Mouse (Mus musculus): Measurements from ENCODE around the gene Dlx6. TPM values are rescaled to one million over a fixed set of nuclear protein-coding genes. Genes with fewer than 3 reads are reported as not detected.

The Dlx6 gene
- polyA plus RNA-seq, 1 experiment from 2014 or later, result 3.6 TPM

DNA sequence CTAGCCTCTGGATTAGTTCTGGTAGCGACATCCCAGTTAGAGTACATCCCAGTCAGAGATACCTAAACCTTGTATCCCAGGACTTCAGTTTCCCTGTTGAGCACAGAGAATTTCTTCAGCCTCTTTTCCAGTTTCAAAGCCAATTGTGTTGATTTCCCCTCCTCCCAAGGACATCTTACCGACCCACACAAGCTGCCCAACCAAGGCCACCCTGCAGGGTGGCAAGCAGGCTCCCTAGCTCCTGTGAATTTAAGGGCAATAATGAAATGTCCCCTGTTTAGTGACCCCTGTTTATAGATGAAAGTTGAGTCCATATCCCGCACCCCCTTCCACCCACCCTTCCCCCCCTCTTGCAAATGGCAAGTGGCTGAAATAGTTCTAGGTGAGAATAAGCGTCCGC lies 9.7 kb downstream of the Dlx6 start:
- Histone ChIP-seq H3K27me3 (replicated peaks) (peaks cover 92% of the 10 kb centered on the region), H3K4me1 (no peaks in the 10 kb centered on the region), H3K9ac (no peak overlapping the region), H3K27ac (no peak overlapping the region), H3K9me3 (no peaks in the 10 kb centered on the region), H3K36me3 (replicated peaks) (no peaks in the 10 kb centered on the region), H3K4me3 (no peak overlapping the region), H3K4me2 (no peak overlapping the region)
- no peak for ATAC-seq (replicated peaks)
- 2% methylated on average over 5 of the region's 5 CpGs for WGBS

GRCm38 (mm10) chr6:6873476-6874072 lies 10.4 kb downstream of the Dlx6 start:
- H3K9ac ChIP-seq, result no peak overlapping the region
- H3K4me3 ChIP-seq, result no peak overlapping the region
- no peak for ATAC-seq (replicated peaks)
- H3K4me2 ChIP-seq, result peak overlapping the region; percentile 24; the same call in 1 of the 2 replicates
- no peaks in the 10 kb centered on the region for H3K9me3 ChIP-seq
- under 1% methylated on average over 19 of the region's 19 CpGs for WGBS
- H3K36me3 ChIP-seq (replicated peaks), result no peaks in the 10 kb centered on the region
- peaks cover 93% of the 10 kb centered on the region for H3K27me3 ChIP-seq (replicated peaks)
- no peaks in the 10 kb centered on the region for H3K4me1 ChIP-seq
- no peak overlapping the region; the same call in 1 of the 2 replicates for H3K27ac ChIP-seq

- Histone ChIP-seq H3K4me1 (no peaks in the 10 kb centered on the region), H3K36me3 (replicated peaks) (no peaks in the 10 kb centered on the region), H3K27ac (peak overlapping the region; percentile 59; the same call in 1 of the 2 replicates), H3K9ac (no peak overlapping the region), H3K4me2 (peak overlapping the region; percentile 24), H3K27me3 (replicated peaks) (peaks cover 93% of the 10 kb centered on the region), H3K4me3 (0 out of 2 replicates have a peak overlapping the region, but pooled peaks have one; percentile 5), H3K9me3 (no peaks in the 10 kb centered on the region)
- 0% methylated on average over 23 of the region's 25 CpGs for WGBS
- ATAC-seq (replicated peaks), result peak; percentile 14
Observed at GRCm38 (mm10) chr6:6874073-6874771, 11.1 kb downstream of the Dlx6 start.

GRCm38 (mm10) chr6:6875136-6875535 lies 12.0 kb downstream of the Dlx6 start:
- H3K9me3 ChIP-seq, result no peaks in the 10 kb centered on the region
- no peaks in the 10 kb centered on the region for H3K36me3 ChIP-seq (replicated peaks)
- 0 out of 2 replicates have a peak overlapping the region, but pooled peaks have one; percentile 59 for H3K27ac ChIP-seq
- H3K4me1 ChIP-seq, result no peaks in the 10 kb centered on the region
- H3K27me3 ChIP-seq (replicated peaks), result peaks cover 87% of the 10 kb centered on the region
- under 1% methylated on average over 11 of the region's 11 CpGs for WGBS
- no peak overlapping the region for H3K4me3 ChIP-seq
- ATAC-seq (replicated peaks), result no peak
- H3K4me2 ChIP-seq, result peak overlapping the region; percentile 5; the same call in 1 of the 2 replicates
- H3K9ac ChIP-seq, result no peak overlapping the region

DNA sequence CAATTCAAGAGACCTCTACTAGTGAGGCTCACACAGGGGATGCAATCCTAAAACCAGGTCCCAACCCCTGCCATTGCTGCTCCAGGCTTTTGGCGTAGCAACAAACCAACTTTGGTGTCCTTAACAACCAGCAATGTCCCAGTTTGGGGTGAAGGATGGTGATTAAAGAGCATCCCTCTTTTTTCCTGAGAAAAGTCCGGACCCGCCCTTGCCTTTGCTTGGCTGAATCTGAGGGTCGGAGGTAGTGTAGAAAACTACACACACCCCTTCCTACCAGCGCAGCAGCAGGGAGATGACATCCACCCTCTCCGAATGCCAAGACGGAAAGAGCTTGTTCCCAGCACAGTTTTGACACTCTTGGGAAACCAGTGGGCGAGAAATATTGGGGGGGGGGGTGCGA lies 12.5 kb downstream of the Dlx6 start:
- H3K4me3 ChIP-seq, result 0 out of 2 replicates have a peak overlapping the region, but pooled peaks have one; percentile 6
- peaks cover 83% of the 10 kb centered on the region for H3K27me3 ChIP-seq (replicated peaks)
- H3K27ac ChIP-seq, result no peak overlapping the region
- H3K9me3 ChIP-seq, result no peaks in the 10 kb centered on the region
- H3K36me3 ChIP-seq (replicated peaks), result no peaks in the 10 kb centered on the region
- H3K9ac ChIP-seq, result no peak overlapping the region
- no peak for ATAC-seq (replicated peaks)
- peak overlapping the region; percentile 7; the same call in 1 of the 2 replicates for H3K4me2 ChIP-seq
- H3K4me1 ChIP-seq, result no peaks in the 10 kb centered on the region
- WGBS, result 1% methylated on average over 9 of the region's 9 CpGs

- Histone ChIP-seq H3K27ac (no peak overlapping the region), H3K9ac (no peak overlapping the region), H3K9me3 (no peaks in the 10 kb centered on the region), H3K4me3 (no peak overlapping the region), H3K4me2 (peak overlapping the region; percentile 8; the same call in 1 of the 2 replicates), H3K36me3 (replicated peaks) (no peaks in the 10 kb centered on the region), H3K27me3 (replicated peaks) (peaks cover 83% of the 10 kb centered on the region), H3K4me1 (peaks cover 4% of the 10 kb centered on the region)
- no peak for ATAC-seq (replicated peaks)
- 0% methylated on average over 2 of the region's 2 CpGs for WGBS
Observed at GRCm38 (mm10) chr6:6876231-6876630, 13.1 kb downstream of the Dlx6 start.

GRCm38 (mm10) chr6:6876731-6877130 lies 13.6 kb downstream of the Dlx6 start:
- H3K4me2 ChIP-seq, result peak overlapping the region; percentile 8; the same call in 1 of the 2 replicates
- H3K4me1 ChIP-seq, result peaks cover 9% of the 10 kb centered on the region
- no peak overlapping the region for H3K9ac ChIP-seq
- peaks cover 83% of the 10 kb centered on the region for H3K27me3 ChIP-seq (replicated peaks)
- no peak overlapping the region for H3K27ac ChIP-seq
- WGBS, result 8% methylated on average over 7 of the region's 7 CpGs
- H3K4me3 ChIP-seq, result no peak overlapping the region
- H3K36me3 ChIP-seq (replicated peaks), result no peaks in the 10 kb centered on the region
- ATAC-seq (replicated peaks), result no peak
- H3K9me3 ChIP-seq, result no peaks in the 10 kb centered on the region

DNA sequence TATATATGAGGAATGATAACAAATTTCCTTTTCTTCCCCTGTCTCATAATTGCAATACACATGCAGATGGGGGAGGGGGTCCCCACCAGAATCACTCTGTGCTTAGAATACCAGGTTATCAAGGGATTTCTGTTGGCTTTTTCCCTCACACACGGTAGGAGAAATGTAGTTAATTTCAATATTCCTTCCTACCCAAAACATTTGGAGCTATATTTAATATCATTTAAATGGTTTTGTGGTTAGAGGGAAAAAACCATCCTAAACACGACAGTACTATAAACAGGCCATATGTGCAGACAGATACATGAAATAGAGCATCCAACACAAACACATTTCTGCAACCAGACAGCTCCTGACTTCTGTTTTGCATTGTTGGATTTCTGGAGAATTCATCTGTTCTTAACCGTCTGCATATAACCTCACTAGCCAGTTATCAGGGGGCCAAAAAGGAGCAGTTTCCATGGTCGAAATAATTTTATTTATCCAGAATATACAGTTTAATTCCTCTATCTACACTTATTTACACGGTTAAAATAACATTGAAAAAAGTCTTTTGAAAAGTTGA lies 14.3 kb downstream of the Dlx6 start:
- Histone ChIP-seq H3K27me3 (replicated peaks) (peaks cover 81% of the 10 kb centered on the region), H3K4me1 (peaks cover 12% of the 10 kb centered on the region), H3K9ac (no peak overlapping the region), H3K4me3 (no peak overlapping the region), H3K9me3 (no peaks in the 10 kb centered on the region), H3K27ac (no peak overlapping the region), H3K4me2 (no peak overlapping the region), H3K36me3 (replicated peaks) (no peaks in the 10 kb centered on the region)
- ATAC-seq (replicated peaks), result no peak
- WGBS, result 8% methylated on average over 5 of the region's 5 CpGs

- Histone ChIP-seq H3K36me3 (replicated peaks) (no peaks in the 10 kb centered on the region), H3K27ac (no peak overlapping the region), H3K4me2 (peak overlapping the region; percentile 28), H3K9me3 (no peaks in the 10 kb centered on the region), H3K4me1 (peaks cover 12% of the 10 kb centered on the region), H3K4me3 (peak overlapping the region; percentile 42), H3K27me3 (replicated peaks) (peaks cover 81% of the 10 kb centered on the region), H3K9ac (no peak overlapping the region)
- 0 out of 2 replicates have a peak, but pooled peaks have one; percentile 7 for ATAC-seq (replicated peaks)
- 2% methylated on average over 34 of the region's 34 CpGs for WGBS
Observed at GRCm38 (mm10) chr6:6877981-6878840, 15.1 kb downstream of the Dlx6 start.

DNA sequence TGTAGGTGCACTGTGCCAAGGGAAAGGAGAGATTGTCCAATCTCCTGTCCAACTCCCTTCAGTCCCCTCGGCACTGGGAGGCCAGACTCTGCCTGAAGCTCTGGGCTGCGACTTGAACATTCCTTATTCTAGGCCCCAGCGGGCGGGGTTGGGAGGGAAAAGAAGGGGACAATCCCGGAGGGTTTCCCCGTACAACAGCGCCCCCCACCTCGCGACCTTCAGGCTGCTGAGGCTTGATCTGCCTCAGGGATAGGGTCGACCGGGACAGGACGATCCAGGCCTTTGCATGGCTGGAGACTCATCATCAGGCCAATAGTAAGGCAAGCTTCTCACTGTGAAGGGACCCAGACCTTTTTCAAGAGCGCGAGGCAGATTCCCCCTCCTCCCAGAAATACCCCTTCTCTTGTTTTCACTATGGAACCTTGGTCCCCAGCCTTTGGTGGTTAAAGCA lies 15.7 kb downstream of the Dlx6 start:
- Histone ChIP-seq H3K4me1 (peaks cover 12% of the 10 kb centered on the region), H3K27me3 (replicated peaks) (peaks cover 82% of the 10 kb centered on the region), H3K36me3 (replicated peaks) (no peaks in the 10 kb centered on the region), H3K4me2 (peak overlapping the region; percentile 28), H3K9ac (no peak overlapping the region), H3K4me3 (peak overlapping the region; percentile 42), H3K9me3 (no peaks in the 10 kb centered on the region), H3K27ac (no peak overlapping the region)
- ATAC-seq (replicated peaks), result no peak
- under 1% methylated on average over 14 of the region's 14 CpGs for WGBS

DNA sequence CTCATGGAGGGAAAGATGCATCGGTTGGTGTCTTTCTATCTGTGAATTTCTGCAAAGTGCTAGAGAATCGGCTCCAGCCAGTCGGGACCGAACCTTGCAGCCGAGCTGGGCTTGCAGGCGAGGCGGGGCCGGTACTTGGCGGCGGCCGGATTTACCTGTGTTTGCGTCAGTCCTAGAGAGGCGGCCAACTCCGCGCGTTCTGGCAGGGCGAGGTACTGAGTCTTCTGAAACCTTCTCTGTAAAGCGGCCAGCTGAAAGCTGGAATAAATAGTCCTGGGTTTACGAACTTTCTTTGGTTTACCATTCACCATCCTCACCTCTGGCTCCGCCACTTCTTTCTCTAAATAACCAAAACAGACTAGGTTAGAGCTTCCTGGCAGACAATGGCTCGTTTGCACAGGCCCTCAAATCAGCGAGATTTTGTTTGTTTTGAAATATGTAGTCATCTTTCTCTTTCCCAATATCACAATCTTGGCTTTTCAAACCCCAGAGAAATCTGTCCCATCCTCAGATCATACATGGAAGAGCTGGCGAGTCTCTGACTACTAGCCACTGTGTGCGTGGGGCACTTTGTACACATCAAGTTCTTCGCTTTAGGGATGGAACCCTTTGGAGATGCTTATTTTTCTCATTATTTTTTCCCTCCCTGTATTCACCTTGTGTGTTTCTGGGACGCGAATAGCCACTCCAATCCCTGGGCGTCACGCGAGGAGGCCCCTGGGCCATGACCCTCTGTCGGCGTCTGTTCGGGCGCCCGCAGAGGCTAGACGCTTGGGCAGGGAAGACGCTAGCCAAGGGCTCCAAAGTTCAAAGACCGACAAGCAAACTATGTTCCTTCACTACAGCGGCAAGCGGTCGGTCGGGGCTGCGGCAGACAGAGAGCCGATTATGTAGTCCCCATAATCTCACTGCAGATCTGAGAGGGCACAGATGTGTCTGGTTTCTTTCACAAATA lies 16.5 kb downstream of the Dlx6 start:
- WGBS, result 1% methylated on average over 44 of the region's 44 CpGs
- peaks cover 12% of the 10 kb centered on the region for H3K4me1 ChIP-seq
- no peaks in the 10 kb centered on the region for H3K9me3 ChIP-seq
- H3K4me2 ChIP-seq, result peak overlapping the region; percentile 28; the same call in 1 of the 2 replicates
- H3K36me3 ChIP-seq (replicated peaks), result no peaks in the 10 kb centered on the region
- H3K9ac ChIP-seq, result no peak overlapping the region
- H3K4me3 ChIP-seq, result peak overlapping the region; percentile 42
- no peak for ATAC-seq (replicated peaks)
- H3K27ac ChIP-seq, result no peak overlapping the region
- peaks cover 80% of the 10 kb centered on the region for H3K27me3 ChIP-seq (replicated peaks)
